Mouse (Mus musculus) megakaryocyte, embryonic 14.5 days (primary cell): ENCODE measurements around the gene Dbnl.

Experiments
- FLI1 ChIP-seq: IDR thresholded peaks from 2 replicates; pipeline ENCODE4 v1.6.1; 2012; ENCODE audit warnings: low read length, inconsistent platforms, mixed read lengths
- GATA1 ChIP-seq: IDR thresholded peaks from 3 replicates; pipeline ENCODE4 v1.6.1; 2012; ENCODE audit warnings: mixed read lengths, low read length, inconsistent platforms, borderline replicate concordance

DNA sequence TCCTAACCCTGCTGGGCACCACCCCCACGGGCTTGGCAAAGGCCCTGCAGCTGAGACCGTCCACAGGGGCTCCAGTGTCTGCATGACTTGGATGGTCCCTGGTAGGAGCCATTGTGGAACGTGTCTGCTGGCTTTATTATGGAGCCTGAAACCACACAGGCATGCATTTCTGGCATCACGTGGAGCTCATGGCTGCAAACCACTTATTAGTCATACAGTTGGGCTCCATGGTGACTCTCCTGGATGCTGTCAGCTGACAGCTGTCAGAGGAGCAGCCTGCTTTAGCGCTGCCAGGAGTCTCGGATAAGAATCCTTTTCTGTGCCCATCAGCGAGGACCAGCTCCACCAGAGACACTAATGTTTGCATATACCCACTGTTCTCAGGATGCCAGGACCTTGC, 7.4 kb downstream of the Dbnl start:
- TF ChIP-seq GATA1, result no peak
- TF ChIP-seq FLI1, result no peak
